Mouse (Mus musculus) CH12.LX (cell line): ENCODE results near the gene Prg2. TPM values are rescaled to one million over a fixed set of nuclear protein-coding genes. Genes with fewer than 3 reads are reported as not detected.
A peak's percentile ranks its signal among the peaks of the same experiment; 100 is the strongest.

Source experiments
- DNase-seq: peaks from one replicate; pipeline ENCODE4 v3.0.0-alpha.2; 2013; ENCODE audit errors: extremely low read depth
- H3K27ac ChIP-seq: 2 replicates; pipeline ENCODE4 v1.5.1; 2012; ENCODE audit warnings: low read depth, mild to moderate bottlenecking, control low read depth, moderate library complexity; ENCODE audit not compliant: insufficient read depth
- H3K27me3 ChIP-seq: replicated peaks from 2 replicates; pipeline ENCODE3; 2012; ENCODE audit warnings: inconsistent platforms
- H3K36me3 ChIP-seq, 2 experiments: replicated peaks in 1 of 2; 2 replicates each; pipeline versions ENCODE3 to v1.6.1; 2012; ENCODE audit warnings: inconsistent platforms in 1 of 2, low read length in 1 of 2, mild to moderate bottlenecking in 1 of 2, mixed read lengths in 1 of 2, moderate library complexity in 1 of 2; ENCODE audit not compliant: control insufficient read depth in 1 of 2, insufficient read depth in 1 of 2
- H3K4me1 ChIP-seq, 2 experiments: 2 replicates each; pipeline ENCODE4 v1.6.1; 2012; ENCODE audit warnings: inconsistent platforms in 1 of 2, moderate library complexity in 1 of 2; ENCODE audit not compliant: insufficient read depth in 2 of 2, control insufficient read depth in 1 of 2
- H3K4me2 ChIP-seq: 2 replicates; pipeline ENCODE4 v1.6.1; 2012; ENCODE audit warnings: low read depth, mild to moderate bottlenecking, control low read depth; ENCODE audit not compliant: poor library complexity, insufficient read depth, severe bottlenecking
- H3K4me3 ChIP-seq, 3 experiments: fragments of 150-350 bp in 1 of 3; sonication (generic) in 1 of 3; replicated peaks in 1 of 3; 2 replicates each; pipeline versions ENCODE3 to v1.5.1; 2011 to 2012; ENCODE audit warnings: low read depth in 2 of 3, low read length in 2 of 3, mild to moderate bottlenecking in 2 of 3, moderate library complexity in 2 of 3, control low read depth in 1 of 3, improper control_type of control experiment in 1 of 3, inconsistent platforms in 1 of 3, mixed read lengths in 1 of 3; ENCODE audit not compliant: poor library complexity in 1 of 3
- H3K79me2 ChIP-seq: replicated peaks from 2 replicates; pipeline ENCODE4 v1.6.1; 2012; ENCODE audit warnings: mild to moderate bottlenecking, moderate library complexity; ENCODE audit not compliant: control insufficient read depth, poor library complexity, insufficient read depth, severe bottlenecking; ENCODE audit errors: extremely low read depth
- H3K9ac ChIP-seq: 2 replicates; pipeline ENCODE4 v1.6.1; 2012; ENCODE audit warnings: low read depth, mild to moderate bottlenecking, control low read depth, moderate library complexity; ENCODE audit not compliant: insufficient read depth
- H3K9me3 ChIP-seq: replicated peaks from 2 replicates; pipeline ENCODE3; 2012; ENCODE audit warnings: low read length, inconsistent platforms, mixed read lengths
- CHD1 ChIP-seq: IDR thresholded peaks from 2 replicates; pipeline ENCODE4 v1.6.1; 2012; ENCODE audit warnings: low read depth, low read length, improper control_type of control experiment, inconsistent platforms
- CTCF ChIP-seq, 2 experiments: IDR thresholded peaks in 1 of 2; conservative IDR thresholded peaks in 1 of 2; 2 replicates each; pipeline ENCODE4 v1.5.1; 2011 to 2012; ENCODE audit warnings: low read depth in 2 of 2, low read length in 2 of 2, improper control_type of control experiment in 1 of 2, inconsistent platforms in 1 of 2, mild to moderate bottlenecking in 1 of 2, moderate library complexity in 1 of 2
- ELF1 ChIP-seq: IDR thresholded peaks from 2 replicates; pipeline ENCODE4 v1.6.1; 2014; ENCODE audit warnings: low read depth, mild to moderate bottlenecking, inconsistent platforms, low read length, improper control_type of control experiment
- ETS1 ChIP-seq: conservative IDR thresholded peaks from 2 replicates; pipeline ENCODE4 v1.6.1; 2012; ENCODE audit warnings: low read depth, mild to moderate bottlenecking, inconsistent platforms, low read length, improper control_type of control experiment, moderate library complexity
- GABPA ChIP-seq: IDR thresholded peaks from 2 replicates; pipeline ENCODE4 v1.6.1; 2012; ENCODE audit warnings: low read depth, low read length, improper control_type of control experiment, inconsistent platforms; ENCODE audit not compliant: insufficient replicate concordance
- HCFC1 ChIP-seq: IDR thresholded peaks from 2 replicates; pipeline ENCODE4 v1.6.1; 2012; ENCODE audit warnings: low read depth, mild to moderate bottlenecking, inconsistent platforms, low read length, improper control_type of control experiment
- IRF4 ChIP-seq: IDR thresholded peaks from 2 replicates; pipeline ENCODE4 v1.6.1; 2014; ENCODE audit warnings: low read depth, mild to moderate bottlenecking, inconsistent platforms, low read length, improper control_type of control experiment
- JUN ChIP-seq: IDR thresholded peaks from 2 replicates; pipeline ENCODE4 v1.6.1; 2011; ENCODE audit warnings: low read depth, mild to moderate bottlenecking, low read length, improper control_type of control experiment, moderate library complexity; ENCODE audit not compliant: insufficient read depth
- MEF2A ChIP-seq: IDR thresholded peaks from 2 replicates; pipeline ENCODE4 v1.6.1; 2014; ENCODE audit warnings: low read depth, mild to moderate bottlenecking, inconsistent platforms, low read length, improper control_type of control experiment, borderline replicate concordance
- MYC ChIP-seq: IDR thresholded peaks from 2 replicates; pipeline ENCODE4 v1.6.1; 2011; ENCODE audit warnings: low read depth, mild to moderate bottlenecking, improper control_type of control experiment, low read length
- NELFE ChIP-seq: IDR thresholded peaks from 2 replicates; pipeline ENCODE4 v1.6.1; 2011; ENCODE audit warnings: low read depth, low read length, improper control_type of control experiment
- NRF1 ChIP-seq: IDR thresholded peaks from 2 replicates; pipeline ENCODE4 v1.6.1; 2014; ENCODE audit warnings: low read depth, mild to moderate bottlenecking, inconsistent platforms, low read length, improper control_type of control experiment, moderate library complexity
- PAX5 ChIP-seq: IDR thresholded peaks from 2 replicates; pipeline ENCODE4 v1.6.1; 2012; ENCODE audit warnings: low read length, inconsistent platforms, mixed read lengths
- POLR2A ChIP-seq: IDR thresholded peaks from 2 replicates; pipeline ENCODE4 v1.6.1; 2011; ENCODE audit warnings: low read depth, mild to moderate bottlenecking, improper control_type of control experiment, low read length
- TBP ChIP-seq: conservative IDR thresholded peaks from 2 replicates; pipeline ENCODE4 v1.6.1; 2011; ENCODE audit warnings: low read depth, low read length, improper control_type of control experiment
- UBTF ChIP-seq: IDR thresholded peaks from 2 replicates; pipeline ENCODE4 v1.6.1; 2012; ENCODE audit warnings: low read depth, mild to moderate bottlenecking, inconsistent platforms, low read length, improper control_type of control experiment, moderate library complexity
- USF1 ChIP-seq: IDR thresholded peaks from 2 replicates; pipeline ENCODE4 v1.6.1; 2014; ENCODE audit warnings: low read depth, mild to moderate bottlenecking, inconsistent platforms, low read length, improper control_type of control experiment
- ZKSCAN1 ChIP-seq: IDR thresholded peaks from 2 replicates; pipeline ENCODE4 v1.6.1; 2012; ENCODE audit warnings: low read depth, inconsistent platforms, low read length, improper control_type of control experiment, borderline replicate concordance
- ZMIZ1 ChIP-seq: IDR thresholded peaks from 2 replicates; pipeline ENCODE4 v1.6.1; 2012; ENCODE audit warnings: low read depth, mild to moderate bottlenecking, inconsistent platforms, low read length, improper control_type of control experiment
- dilution Hi-C: fragments of 300-500 bp; cut with MboI; formaldehyde crosslinking; loops from 2 replicates; pipeline ENCODE4 v1.14.3; 2020; ENCODE audit warnings: low sequenced_read_pairs; ENCODE audit not compliant: extremely low pct_unique_long_range_greater_than_20kb, extremely low pct_ligation_motif_present
- in situ Hi-C: fragments of 300-500 bp; cut with MboI; formaldehyde crosslinking; loops from 3 replicates; pipeline ENCODE4 v1.14.3; 2019; ENCODE audit warnings: low sequenced_read_pairs, low pct_ligation_motif_present, low pct_unique_long_range_greater_than_20kb, mixed read lengths
- polyA plus RNA-seq: library from polyadenylated mRNA; unstranded; fragments of >175 nt; gene quantifications from 2 replicates; pipeline ENCODE4 v1.2.1, GENCODE M21; 2012; ENCODE audit warnings: low read depth; ENCODE audit not compliant: insufficient read length
- total RNA-seq, 2 experiments: library from RNA; depleted of rRNA; stranded (reverse); fragments of 300-350 nt in 1 of 2; fragments of >200 nt in 1 of 2; gene quantifications; 2 replicates each; pipeline ENCODE4 v1.2.3; 2012 to 2014

The Prg2 gene
- total and polyA plus RNA-seq, 3 experiments, result 0.60 to 0.93 (median 0.81) TPM

- dilution Hi-C loops (no loop called here), in situ Hi-C loops (no loop called here)
- TF ChIP-seq CHD1, result no peak; the same call in 1 of the 2 replicates
- peak in 1 of 2 experiments; percentile 31; a peak in 1 of 4 replicates for TF ChIP-seq CTCF (conservative IDR thresholded peaks at IDR 0.05 in 1 of 2, IDR thresholded peaks at IDR 0.05 in 1 of 2; ENCODE audit: low read depth in 2 of 2, low read length in 2 of 2)
- no peak for TF ChIP-seq UBTF
- TF ChIP-seq NRF1, result no peak
- Histone ChIP-seq H3K4me3 (peak overlapping the region in 2 of 3 experiments; percentile 2 to 29), H3K9me3 (no peaks in the 10 kb centered on the region), H3K27ac (peak overlapping the region; percentile 55; the same call in 1 of the 2 replicates), H3K36me3 (peaks cover 32 to 53% of the 10 kb centered on the region in 2 experiments), H3K79me2 (peaks cover 29% of the 10 kb centered on the region), H3K4me1 (peaks cover 2 to 36% of the 10 kb centered on the region in 2 experiments; a peak in 3 of 4 replicates), H3K4me2 (peak overlapping the region; percentile 72), H3K9ac (peak overlapping the region; percentile 68), H3K27me3 (no peaks in the 10 kb centered on the region)
- no peak for DNase-seq
These were observed 41.0 kb upstream of the Prg2 start for GRCm38 (mm10) chr2:84939306-84939705.

- TF ChIP-seq POLR2A (no peak), ETS1 (no peak), TBP (0 out of 2 replicates have a peak, but pooled peaks have one; percentile 26), MYC (no peak), ELF1 (0 out of 2 replicates have a peak, but pooled peaks have one; percentile 19), HCFC1 (no peak), GABPA (no peak), CHD1 (no peak), PAX5 (no peak), NELFE (no peak)
- TF ChIP-seq, all 38 proteins: peak for 2
- dilution Hi-C loops, result no loop called here
These were observed 40.5 kb upstream of the Prg2 start for GRCm38 (mm10) chr2:84939711-84940110.

GRCm38 (mm10) chr2:84941332-84941731, 38.9 kb upstream of the Prg2 start:
- peaks cover 2 to 48% of the 10 kb centered on the region in 2 experiments; a peak in 3 of 4 replicates for H3K4me1 ChIP-seq
- H3K36me3 ChIP-seq, result peaks cover 48 to 73% of the 10 kb centered on the region in 2 experiments
- dilution Hi-C loops, result no loop called here
- H3K4me3 ChIP-seq, result no peak overlapping the region
- no peak for DNase-seq
- no peaks in the 10 kb centered on the region for H3K27me3 ChIP-seq
- H3K9me3 ChIP-seq, result no peaks in the 10 kb centered on the region
- no peak overlapping the region for H3K9ac ChIP-seq
- in situ Hi-C loops, result no loop called here
- H3K4me2 ChIP-seq, result no peak overlapping the region
- TF ChIP-seq USF1, result no peak
- TF ChIP-seq ZKSCAN1, result no peak
- TF ChIP-seq ETS1, result no peak
- TF ChIP-seq IRF4, result no peak
- TF ChIP-seq NRF1, result no peak
- no peak for TF ChIP-seq JUN
- no peak for TF ChIP-seq MEF2A
- TF ChIP-seq PAX5, result no peak
- no peak for TF ChIP-seq ZMIZ1
- no peak for TF ChIP-seq NELFE
- H3K27ac ChIP-seq, result no peak overlapping the region
- H3K79me2 ChIP-seq, result peaks cover 33% of the 10 kb centered on the region

More at GRCm38 (mm10) chr2:84939711-84940110, 40.5 kb upstream of the Prg2 start:
- Histone ChIP-seq H3K9me3 (no peaks in the 10 kb centered on the region), H3K4me1 (peaks cover 2 to 37% of the 10 kb centered on the region in 2 experiments; a peak in 3 of 4 replicates), H3K4me2 (peak overlapping the region; percentile 72), H3K4me3 (peak overlapping the region in 2 of 3 experiments; percentile 2 to 29), H3K9ac (peak overlapping the region; percentile 68), H3K36me3 (peaks cover 36 to 57% of the 10 kb centered on the region in 2 experiments), H3K27ac (peak overlapping the region; percentile 55; the same call in 1 of the 2 replicates), H3K79me2 (peaks cover 29% of the 10 kb centered on the region), H3K27me3 (no peaks in the 10 kb centered on the region)
- in situ Hi-C loops, result no loop called here
- peak; percentile 56 for DNase-seq
